Mouse (Mus musculus): ENCODE measurements at regions not wholly inside any gene's neighbourhood (a gene's known extent, or its start where the extent isn't known, plus 50 kb on each side); places are given as distances from the start of the nearest gene placed in this dataset.

DNA sequence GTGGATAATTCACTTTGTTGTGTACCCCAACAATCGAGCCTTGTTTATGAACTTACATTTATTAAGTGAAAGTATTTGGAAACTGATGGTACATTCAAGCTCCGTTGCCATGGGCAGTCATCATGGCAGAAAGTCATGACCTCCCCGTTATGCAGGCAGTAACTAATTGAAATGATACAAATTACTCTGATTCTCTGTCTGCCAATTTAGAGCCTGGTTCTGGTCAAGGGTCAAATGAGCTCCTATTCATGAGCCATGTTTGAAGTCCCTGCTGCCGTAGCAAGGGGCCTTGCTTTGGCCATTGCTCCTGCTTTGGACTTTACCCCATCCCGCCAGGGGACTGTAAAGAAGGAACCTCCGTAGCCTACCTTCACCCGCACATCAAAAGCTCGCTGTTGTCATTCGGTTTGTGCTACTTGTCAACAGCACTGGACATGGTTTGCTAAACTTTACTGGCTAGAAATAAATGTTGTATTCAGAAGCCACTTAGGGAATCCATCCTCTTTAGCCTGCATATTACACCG is 152.8 kb upstream of the Foxd3 start:
- DNase-seq (ENCODE audit: low spot score): no peak

DNA sequence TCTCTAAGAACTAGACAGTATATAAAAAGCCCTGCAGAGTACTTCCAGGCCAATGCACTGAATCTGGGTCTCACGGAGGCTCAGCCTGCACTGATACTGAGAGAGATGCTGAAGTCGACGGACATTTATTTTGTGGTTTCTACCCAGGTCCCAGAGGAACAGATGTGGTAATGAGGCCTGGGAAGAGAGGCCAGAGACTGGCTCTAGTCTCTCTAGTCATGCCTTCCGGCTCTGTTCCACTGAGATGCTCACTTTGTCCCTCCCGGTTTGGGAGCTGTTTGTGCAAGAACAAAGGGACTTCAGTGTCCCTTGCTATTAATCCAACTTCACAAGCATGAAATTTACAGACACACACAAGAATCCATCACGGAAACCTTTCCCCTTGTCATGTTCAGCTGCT is 144.1 kb upstream of the Foxd3 start:
- no peak for DNase-seq (ENCODE audit: low spot score)

DNA sequence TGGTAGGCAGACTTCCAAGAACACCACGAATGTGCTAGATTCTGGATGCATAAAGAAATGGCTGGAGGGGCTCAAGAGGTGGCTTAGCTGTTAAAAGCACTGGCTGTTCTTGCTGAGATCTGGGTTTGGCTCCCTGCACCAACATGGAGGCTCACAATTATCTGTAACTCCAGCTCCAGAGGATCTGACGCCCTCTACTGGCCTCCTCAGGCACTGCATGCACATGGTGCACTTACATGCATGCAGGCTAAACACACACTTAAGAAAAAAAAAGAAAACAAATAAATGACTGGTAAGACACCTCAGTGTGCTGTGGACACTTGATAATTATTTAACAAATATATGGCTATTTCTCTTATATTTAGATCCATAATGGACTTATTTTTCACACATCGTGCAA is 139.2 kb upstream of the Foxd3 start:
- no peak for DNase-seq (ENCODE audit: low spot score)

DNA sequence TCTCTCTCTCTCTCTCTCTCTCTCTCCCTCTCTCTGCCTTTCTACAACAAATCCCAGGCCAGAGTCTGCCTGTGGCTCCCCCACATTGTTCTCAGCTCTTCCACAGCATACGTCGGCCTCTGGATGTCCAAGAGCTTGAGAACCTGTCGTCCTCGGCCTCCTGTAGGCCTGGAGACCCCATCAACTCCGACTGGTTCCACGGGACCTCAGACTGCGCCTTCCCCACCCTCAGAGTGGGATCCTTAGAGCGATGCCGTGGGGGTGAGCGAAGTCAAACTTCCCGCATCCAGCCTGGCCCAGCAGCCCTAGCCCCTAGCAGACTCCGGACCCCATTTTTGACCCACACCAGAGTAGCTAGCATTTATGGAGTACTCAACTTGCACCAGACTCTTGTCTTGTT is 128.7 kb upstream of the Foxd3 start:
- DNase-seq (ENCODE audit: low spot score): no peak

DNA sequence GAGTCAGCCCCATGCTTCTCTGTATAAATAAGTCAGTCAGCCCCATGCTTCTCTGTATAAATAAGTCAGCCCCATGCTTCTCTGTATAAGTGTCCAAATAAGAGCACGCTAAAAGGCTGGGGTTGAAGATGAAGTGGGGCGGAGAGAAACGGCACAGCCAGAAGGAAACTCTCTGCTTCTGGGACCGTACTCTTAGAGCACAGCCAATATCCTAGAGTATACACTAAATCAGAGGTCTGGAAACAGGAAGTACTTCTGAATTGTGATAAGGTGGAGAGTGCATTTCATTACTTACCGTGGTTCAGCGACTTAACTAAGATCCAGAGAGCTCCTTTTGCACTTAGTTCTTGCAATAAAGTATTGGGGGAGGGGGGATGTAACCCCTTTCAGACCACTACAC is 112.1 kb upstream of the Foxd3 start:
- no peak for DNase-seq (ENCODE audit: low spot score)

DNA sequence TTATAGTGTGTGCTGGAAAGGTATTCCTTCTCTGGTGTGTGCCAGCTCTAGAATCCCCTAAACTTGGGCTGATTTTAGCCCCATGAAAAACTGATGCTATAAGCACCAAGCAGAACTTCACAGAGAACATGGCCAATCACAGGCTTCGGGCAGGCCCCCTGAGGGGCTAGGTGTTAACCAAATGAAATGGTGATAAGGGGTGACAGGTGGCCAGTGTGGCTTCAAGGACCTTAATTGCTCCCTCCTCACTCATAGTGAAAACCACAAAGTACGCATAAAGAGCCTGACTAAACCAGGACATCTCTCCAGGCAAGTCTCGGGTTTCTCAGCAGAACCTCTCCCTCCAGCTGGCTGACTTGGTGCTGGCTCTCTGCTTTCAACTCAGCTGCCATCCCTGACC is 110.4 kb upstream of the Foxd3 start:
- no peak for DNase-seq (ENCODE audit: low spot score)

DNA sequence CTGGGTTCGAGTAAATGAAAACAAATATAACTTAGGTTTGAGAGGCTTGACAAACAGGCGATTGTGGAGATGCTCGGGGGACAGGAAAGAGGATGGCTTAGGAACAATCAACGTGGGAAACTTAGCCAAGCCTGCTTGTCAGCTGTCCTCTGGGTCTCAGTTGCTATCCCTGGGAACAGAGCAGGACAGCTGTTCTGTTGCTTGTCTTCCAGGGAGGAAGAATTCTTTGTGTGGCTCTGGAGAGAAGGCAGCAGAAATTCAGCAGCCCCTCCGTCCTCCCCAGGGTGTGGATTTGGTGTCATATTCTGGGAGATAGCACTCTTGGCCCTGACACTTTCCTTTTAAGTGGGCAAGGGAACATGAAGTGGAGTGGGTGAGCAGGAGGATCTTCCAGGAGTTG is 98.1 kb upstream of the Foxd3 start:
- no peak for DNase-seq (ENCODE audit: low spot score)

DNA sequence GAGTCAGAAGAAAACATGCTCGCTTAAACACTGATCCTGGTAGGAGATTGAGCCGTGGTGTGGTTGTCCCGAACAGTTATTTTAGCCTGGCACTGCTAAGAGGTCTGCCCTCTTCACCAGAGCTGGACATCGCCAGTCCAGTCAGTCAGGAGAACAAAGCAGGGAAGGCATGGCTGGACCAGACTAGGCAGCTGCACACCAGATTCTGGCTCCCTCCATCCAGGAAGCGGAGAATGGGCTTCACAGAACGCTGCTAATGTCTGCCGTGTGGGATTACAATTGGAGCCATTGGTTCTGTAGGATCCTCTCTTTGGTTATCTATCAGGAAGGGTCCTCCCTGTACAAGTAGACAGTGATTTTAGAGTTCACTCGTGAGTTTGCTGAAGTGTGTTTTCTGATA is 95.5 kb upstream of the Foxd3 start:
- no peak for DNase-seq (ENCODE audit: low spot score)

DNA sequence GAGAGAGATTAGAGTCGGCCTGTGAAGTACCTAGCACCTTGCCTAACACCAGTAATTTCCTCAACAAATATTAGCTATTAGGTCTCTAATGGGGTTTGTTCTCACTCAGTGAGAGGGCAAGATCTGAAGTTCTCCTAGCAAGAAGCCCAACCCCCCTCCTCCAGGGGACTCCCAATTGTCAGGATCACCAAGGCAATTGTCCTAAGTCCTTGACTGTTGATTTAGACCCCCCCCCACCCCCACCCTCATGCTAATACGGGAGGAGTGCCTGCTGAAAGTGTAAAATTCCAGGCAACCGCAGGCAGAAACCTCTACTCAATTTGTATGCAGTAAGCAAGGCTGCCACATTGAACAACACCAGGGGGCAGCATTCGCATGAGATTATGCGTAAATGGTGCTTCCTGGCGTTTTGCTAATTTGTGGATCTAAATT is 94.6 kb upstream of the Foxd3 start:
- DNase-seq (ENCODE audit: low spot score): no peak

DNA sequence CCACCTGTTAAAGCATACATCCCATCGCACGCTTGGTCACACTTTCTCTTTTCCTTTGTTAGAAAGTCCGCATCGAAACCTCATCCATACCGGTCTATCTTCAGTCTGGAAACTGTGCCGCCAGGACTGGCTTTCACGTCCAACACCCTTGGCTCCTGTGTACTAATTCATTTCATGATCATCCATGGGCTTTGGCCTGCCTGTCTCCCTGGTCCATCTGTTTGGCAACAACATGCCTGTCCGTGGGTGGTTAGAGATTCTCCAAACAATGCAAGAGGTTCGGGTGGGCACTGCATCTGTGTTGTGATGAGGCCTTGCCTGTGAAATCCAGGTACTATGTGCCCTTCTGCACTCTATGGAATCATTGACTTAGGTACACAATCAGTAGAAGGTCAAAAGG is 90.7 kb upstream of the Foxd3 start:
- DNase-seq (ENCODE audit: low spot score): no peak

DNA sequence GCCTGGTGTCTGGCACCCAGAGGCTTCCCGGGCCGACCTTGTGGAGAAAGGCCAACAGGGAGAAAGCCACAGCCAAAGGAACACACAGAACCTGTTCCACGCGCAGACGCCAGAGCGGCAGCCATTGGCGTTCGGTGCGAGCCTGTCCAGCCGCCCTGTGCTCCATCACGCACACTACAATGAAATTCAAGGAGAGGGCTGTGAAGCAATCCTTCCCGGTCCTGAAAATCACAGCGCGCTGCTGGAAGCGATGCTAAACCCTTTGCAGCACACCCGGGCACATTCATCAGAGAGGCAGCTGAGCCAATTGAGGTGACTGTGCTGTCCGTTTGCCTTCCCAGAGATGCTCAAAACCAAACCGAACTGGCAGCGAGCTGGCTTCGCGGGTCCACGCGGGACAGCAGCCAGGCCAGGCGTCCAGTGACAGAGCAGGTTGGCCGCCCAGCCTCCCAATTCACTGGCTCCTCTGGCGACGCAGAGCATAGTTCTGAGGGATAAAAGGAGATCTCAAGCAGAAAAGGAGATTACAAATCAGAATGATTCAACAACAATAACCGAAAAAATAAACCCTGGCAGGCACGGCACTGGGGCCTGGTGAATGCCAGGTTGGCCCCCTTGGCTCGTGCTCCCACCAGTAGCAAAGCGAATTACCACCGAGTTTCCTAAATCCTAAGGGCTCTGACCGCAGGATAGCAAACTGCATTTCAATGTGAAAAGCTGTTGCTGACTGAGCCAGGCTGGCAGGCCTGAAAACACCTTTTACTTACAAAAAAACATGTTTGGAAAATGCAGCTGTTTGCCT is 83.1 kb upstream of the Foxd3 start:
- DNase-seq (ENCODE audit: low spot score): peak; percentile 4

DNA sequence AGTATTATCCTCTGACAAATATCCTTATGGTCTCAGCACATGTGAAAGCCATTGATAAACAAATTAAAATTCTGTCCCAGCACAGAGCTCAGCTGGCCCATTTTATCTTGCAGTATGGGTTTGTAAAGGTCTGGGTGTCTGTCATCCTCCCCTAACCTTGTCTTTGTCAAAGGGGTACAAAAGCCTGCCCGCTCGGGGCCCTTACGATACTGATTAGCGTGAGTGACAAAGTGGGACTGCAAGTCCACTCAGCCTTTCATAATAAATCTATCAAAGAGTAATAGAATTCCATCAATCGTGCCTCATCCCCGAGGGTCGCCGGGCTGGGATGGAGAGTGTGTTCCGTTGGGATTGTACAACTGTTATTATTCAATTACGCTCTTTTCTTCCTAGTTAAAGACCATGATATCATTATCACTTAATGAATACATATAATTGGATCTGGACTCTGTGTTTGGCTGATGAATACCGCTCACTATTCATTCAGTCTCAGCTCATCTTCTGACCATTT is 82.0 kb upstream of the Foxd3 start:
- no peak for DNase-seq (ENCODE audit: low spot score)

DNA sequence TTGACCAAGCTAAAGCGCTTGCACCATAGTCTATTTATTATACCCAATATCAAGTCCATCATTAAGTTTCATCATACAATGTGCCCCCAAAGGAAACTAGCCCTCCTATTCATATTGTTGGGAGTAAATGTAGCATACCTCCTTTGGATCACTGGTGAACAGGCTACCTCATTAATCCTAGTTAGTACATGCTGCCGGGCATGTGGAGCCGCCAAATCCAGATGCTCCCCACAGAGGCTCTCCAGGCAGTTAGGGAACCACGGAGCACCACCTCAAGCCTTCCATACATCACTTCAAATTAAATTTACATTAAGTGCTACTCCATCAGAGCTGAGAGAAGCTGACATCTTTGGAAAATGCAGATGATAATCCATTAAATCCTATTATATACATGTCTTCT is 81.1 kb upstream of the Foxd3 start:
- no peak for DNase-seq (ENCODE audit: low spot score)

DNA sequence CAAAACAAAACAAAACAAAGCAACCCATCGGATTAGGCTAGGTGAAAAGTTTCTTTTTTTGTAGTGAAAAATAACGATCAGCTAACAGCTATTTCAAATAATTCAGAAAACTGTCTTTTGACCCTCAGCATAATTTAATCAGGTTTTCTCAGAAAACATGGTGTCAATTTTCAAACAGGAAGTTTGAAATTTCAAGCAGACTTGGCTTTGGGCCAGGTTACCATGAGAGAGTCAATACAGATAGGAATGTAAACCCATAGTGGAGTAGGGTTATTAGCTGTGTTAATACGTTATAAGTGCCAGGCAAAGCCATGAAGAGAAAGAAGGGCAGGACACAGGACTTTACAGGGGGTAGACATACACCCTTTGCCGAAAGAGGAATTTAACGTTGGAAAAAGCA is 58.3 kb upstream of the Foxd3 start:
- DNase-seq (ENCODE audit: low spot score): no peak

DNA sequence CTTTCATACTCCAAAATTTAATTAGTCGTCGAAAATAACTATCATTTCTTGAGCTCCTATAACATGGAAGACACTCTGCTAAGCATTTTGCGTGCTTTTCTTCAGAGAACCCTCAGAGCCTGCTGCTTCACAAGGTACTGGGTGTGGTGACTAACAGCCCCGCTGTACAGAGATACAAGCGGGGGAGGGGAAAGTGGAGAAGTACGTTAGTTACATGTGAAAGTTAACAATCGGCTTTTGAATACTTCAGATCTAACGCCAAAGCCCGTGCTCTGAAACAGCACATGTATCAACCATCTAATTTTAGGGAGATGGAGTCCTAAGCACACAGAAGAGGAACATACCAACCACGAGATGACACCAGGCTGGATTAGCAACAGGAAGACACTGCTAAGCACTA is 55.4 kb upstream of the Foxd3 start:
- DNase-seq (ENCODE audit: low spot score): no peak

DNA sequence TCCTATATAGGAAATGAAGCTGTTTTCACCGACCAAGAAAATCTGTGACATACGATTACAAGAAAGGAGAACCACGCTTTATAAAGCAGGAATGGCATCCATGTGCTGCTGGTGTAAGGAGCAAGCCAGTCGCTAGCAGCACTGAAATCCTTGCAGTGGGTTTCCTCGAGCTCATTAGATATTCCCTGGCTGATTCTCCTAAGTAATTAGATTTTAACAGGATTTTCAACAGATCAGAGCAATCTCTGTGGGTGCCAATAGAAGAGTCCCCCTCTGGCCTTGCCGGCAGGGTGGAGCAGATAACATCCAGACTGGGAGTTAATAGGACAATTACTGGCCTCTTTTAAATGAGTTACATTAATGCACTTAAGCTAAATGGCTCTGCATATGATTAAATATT is 54.6 kb upstream of the Foxd3 start:
- DNase-seq (ENCODE audit: low spot score): no peak
